Mouse (Mus musculus) CH12.LX (cell line): Measurements from ENCODE around the gene Tmem132d. TPM values are rescaled to one million over a fixed set of nuclear protein-coding genes. Genes with fewer than 3 reads are reported as not detected.

Experiments
- DNase-seq: peaks from one replicate; pipeline ENCODE4 v3.0.0-alpha.2; 2013; ENCODE audit errors: extremely low read depth
- H3K27ac ChIP-seq: 2 replicates; pipeline ENCODE4 v1.5.1; 2012; ENCODE audit warnings: low read depth, mild to moderate bottlenecking, control low read depth, moderate library complexity; ENCODE audit not compliant: insufficient read depth
- H3K27me3 ChIP-seq: replicated peaks from 2 replicates; pipeline ENCODE3; 2012; ENCODE audit warnings: inconsistent platforms
- H3K36me3 ChIP-seq, 2 experiments: replicated peaks in 1 of 2; 2 replicates each; pipeline versions ENCODE3 to v1.6.1; 2012; ENCODE audit warnings: inconsistent platforms in 1 of 2, low read length in 1 of 2, mild to moderate bottlenecking in 1 of 2, mixed read lengths in 1 of 2, moderate library complexity in 1 of 2; ENCODE audit not compliant: control insufficient read depth in 1 of 2, insufficient read depth in 1 of 2
- H3K4me1 ChIP-seq, 2 experiments: 2 replicates each; pipeline ENCODE4 v1.6.1; 2012; ENCODE audit warnings: inconsistent platforms in 1 of 2, moderate library complexity in 1 of 2; ENCODE audit not compliant: insufficient read depth in 2 of 2, control insufficient read depth in 1 of 2
- H3K4me2 ChIP-seq: 2 replicates; pipeline ENCODE4 v1.6.1; 2012; ENCODE audit warnings: low read depth, mild to moderate bottlenecking, control low read depth; ENCODE audit not compliant: poor library complexity, insufficient read depth, severe bottlenecking
- H3K4me3 ChIP-seq, 3 experiments: fragments of 150-350 bp in 1 of 3; sonication (generic) in 1 of 3; replicated peaks in 1 of 3; 2 replicates each; pipeline versions ENCODE3 to v1.5.1; 2011 to 2012; ENCODE audit warnings: low read depth in 2 of 3, low read length in 2 of 3, mild to moderate bottlenecking in 2 of 3, moderate library complexity in 2 of 3, control low read depth in 1 of 3, improper control_type of control experiment in 1 of 3, inconsistent platforms in 1 of 3, mixed read lengths in 1 of 3; ENCODE audit not compliant: poor library complexity in 1 of 3
- H3K79me2 ChIP-seq: replicated peaks from 2 replicates; pipeline ENCODE4 v1.6.1; 2012; ENCODE audit warnings: mild to moderate bottlenecking, moderate library complexity; ENCODE audit not compliant: control insufficient read depth, poor library complexity, insufficient read depth, severe bottlenecking; ENCODE audit errors: extremely low read depth
- H3K9ac ChIP-seq: 2 replicates; pipeline ENCODE4 v1.6.1; 2012; ENCODE audit warnings: low read depth, mild to moderate bottlenecking, control low read depth, moderate library complexity; ENCODE audit not compliant: insufficient read depth
- H3K9me3 ChIP-seq: replicated peaks from 2 replicates; pipeline ENCODE3; 2012; ENCODE audit warnings: low read length, inconsistent platforms, mixed read lengths
- CHD1 ChIP-seq: IDR thresholded peaks from 2 replicates; pipeline ENCODE4 v1.6.1; 2012; ENCODE audit warnings: low read depth, low read length, improper control_type of control experiment, inconsistent platforms
- CHD2 ChIP-seq: IDR thresholded peaks from 2 replicates; pipeline ENCODE4 v1.6.1; 2011; ENCODE audit warnings: low read length, improper control_type of control experiment
- CTCF ChIP-seq, 2 experiments: IDR thresholded peaks in 1 of 2; conservative IDR thresholded peaks in 1 of 2; 2 replicates each; pipeline ENCODE4 v1.5.1; 2011 to 2012; ENCODE audit warnings: low read depth in 2 of 2, low read length in 2 of 2, improper control_type of control experiment in 1 of 2, inconsistent platforms in 1 of 2, mild to moderate bottlenecking in 1 of 2, moderate library complexity in 1 of 2
- E2F4 ChIP-seq: IDR thresholded peaks from 2 replicates; pipeline ENCODE4 v1.6.1; 2011; ENCODE audit warnings: low read depth, low read length, improper control_type of control experiment; ENCODE audit not compliant: insufficient replicate concordance
- ELF1 ChIP-seq: IDR thresholded peaks from 2 replicates; pipeline ENCODE4 v1.6.1; 2014; ENCODE audit warnings: low read depth, mild to moderate bottlenecking, inconsistent platforms, low read length, improper control_type of control experiment
- ETS1 ChIP-seq: conservative IDR thresholded peaks from 2 replicates; pipeline ENCODE4 v1.6.1; 2012; ENCODE audit warnings: low read depth, mild to moderate bottlenecking, inconsistent platforms, low read length, improper control_type of control experiment, moderate library complexity
- HCFC1 ChIP-seq: IDR thresholded peaks from 2 replicates; pipeline ENCODE4 v1.6.1; 2012; ENCODE audit warnings: low read depth, mild to moderate bottlenecking, inconsistent platforms, low read length, improper control_type of control experiment
- JUND ChIP-seq: conservative IDR thresholded peaks from 2 replicates; pipeline ENCODE4 v1.6.1; 2011; ENCODE audit warnings: low read depth, low read length, improper control_type of control experiment
- MAX ChIP-seq: IDR thresholded peaks from 2 replicates; pipeline ENCODE4 v1.6.1; 2011; ENCODE audit warnings: low read length, improper control_type of control experiment
- MAZ ChIP-seq: IDR thresholded peaks from 2 replicates; pipeline ENCODE4 v1.6.1; 2012; ENCODE audit warnings: low read depth, mild to moderate bottlenecking, inconsistent platforms, low read length, improper control_type of control experiment, moderate library complexity
- MXI1 ChIP-seq: IDR thresholded peaks from 2 replicates; pipeline ENCODE4 v1.6.1; 2011; ENCODE audit warnings: mild to moderate bottlenecking, low read depth, low read length, improper control_type of control experiment
- NELFE ChIP-seq: IDR thresholded peaks from 2 replicates; pipeline ENCODE4 v1.6.1; 2011; ENCODE audit warnings: low read depth, low read length, improper control_type of control experiment
- PAX5 ChIP-seq: IDR thresholded peaks from 2 replicates; pipeline ENCODE4 v1.6.1; 2012; ENCODE audit warnings: low read length, inconsistent platforms, mixed read lengths
- POLR2A ChIP-seq: IDR thresholded peaks from 2 replicates; pipeline ENCODE4 v1.6.1; 2011; ENCODE audit warnings: low read depth, mild to moderate bottlenecking, improper control_type of control experiment, low read length
- SIN3A ChIP-seq: IDR thresholded peaks from 2 replicates; pipeline ENCODE4 v1.6.1; 2012; ENCODE audit warnings: low read length, improper control_type of control experiment, inconsistent platforms
- UBTF ChIP-seq: IDR thresholded peaks from 2 replicates; pipeline ENCODE4 v1.6.1; 2012; ENCODE audit warnings: low read depth, mild to moderate bottlenecking, inconsistent platforms, low read length, improper control_type of control experiment, moderate library complexity
- USF1 ChIP-seq: IDR thresholded peaks from 2 replicates; pipeline ENCODE4 v1.6.1; 2014; ENCODE audit warnings: low read depth, mild to moderate bottlenecking, inconsistent platforms, low read length, improper control_type of control experiment
- USF2 ChIP-seq: conservative IDR thresholded peaks from 2 replicates; pipeline ENCODE4 v1.6.1; 2011; ENCODE audit warnings: low read depth, low read length, improper control_type of control experiment
- ZMIZ1 ChIP-seq: IDR thresholded peaks from 2 replicates; pipeline ENCODE4 v1.6.1; 2012; ENCODE audit warnings: low read depth, mild to moderate bottlenecking, inconsistent platforms, low read length, improper control_type of control experiment
- dilution Hi-C: fragments of 300-500 bp; cut with MboI; formaldehyde crosslinking; loops from 2 replicates; pipeline ENCODE4 v1.14.3; 2020; ENCODE audit warnings: low sequenced_read_pairs; ENCODE audit not compliant: extremely low pct_unique_long_range_greater_than_20kb, extremely low pct_ligation_motif_present
- in situ Hi-C: fragments of 300-500 bp; cut with MboI; formaldehyde crosslinking; loops from 3 replicates; pipeline ENCODE4 v1.14.3; 2019; ENCODE audit warnings: low sequenced_read_pairs, low pct_ligation_motif_present, low pct_unique_long_range_greater_than_20kb, mixed read lengths
- polyA plus RNA-seq: library from polyadenylated mRNA; unstranded; fragments of >175 nt; gene quantifications from 2 replicates; pipeline ENCODE4 v1.2.1, GENCODE M21; 2012; ENCODE audit warnings: low read depth; ENCODE audit not compliant: insufficient read length
- total RNA-seq, 2 experiments: library from RNA; depleted of rRNA; stranded (reverse); fragments of 300-350 nt in 1 of 2; fragments of >200 nt in 1 of 2; gene quantifications; 2 replicates each; pipeline ENCODE4 v1.2.3; 2012 to 2014

Tmem132d gene
- total and polyA plus RNA-seq, 3 experiments: not detected

DNA sequence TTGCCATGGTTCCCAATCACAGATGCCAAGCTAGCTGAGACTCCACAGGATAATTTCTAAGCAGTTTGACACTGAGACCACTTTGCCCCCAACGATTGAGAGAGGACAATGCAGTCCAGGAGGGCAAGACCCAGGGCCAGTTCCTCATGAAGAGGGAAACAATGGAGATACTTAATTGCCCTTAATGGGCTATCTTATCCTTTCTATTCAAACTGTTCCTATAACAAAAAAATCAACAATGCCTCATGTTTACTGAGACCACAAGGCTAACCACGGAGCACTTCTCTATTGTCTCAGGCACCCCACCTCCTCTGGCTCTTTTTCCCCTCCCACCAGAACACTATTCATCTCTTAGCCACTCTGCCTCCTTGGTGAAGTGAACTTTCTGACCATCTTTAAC lies 141.7 kb downstream of the Tmem132d start:
- Histone ChIP-seq H3K27me3 (no peaks in the 10 kb centered on the region), H3K9ac (no peak overlapping the region), H3K79me2 (no peaks in the 10 kb centered on the region), H3K36me3 (no peaks in the 10 kb centered on the region), H3K4me1 (no peaks in the 10 kb centered on the region), H3K9me3 (peaks cover 78% of the 10 kb centered on the region), H3K4me3 (no peak overlapping the region), H3K4me2 (no peak overlapping the region), H3K27ac (no peak overlapping the region)
- dilution Hi-C loops: no loop called here
- no peak for DNase-seq
- in situ Hi-C loops: no loop called here
- TF ChIP-seq SIN3A (no peak), ZMIZ1 (no peak), CTCF (conservative IDR thresholded peaks at IDR 0.05 in 1 of 2, IDR thresholded peaks at IDR 0.05 in 1 of 2; ENCODE audit: low read depth in 2 of 2, low read length in 2 of 2) (no peak), HCFC1 (no peak)

DNA sequence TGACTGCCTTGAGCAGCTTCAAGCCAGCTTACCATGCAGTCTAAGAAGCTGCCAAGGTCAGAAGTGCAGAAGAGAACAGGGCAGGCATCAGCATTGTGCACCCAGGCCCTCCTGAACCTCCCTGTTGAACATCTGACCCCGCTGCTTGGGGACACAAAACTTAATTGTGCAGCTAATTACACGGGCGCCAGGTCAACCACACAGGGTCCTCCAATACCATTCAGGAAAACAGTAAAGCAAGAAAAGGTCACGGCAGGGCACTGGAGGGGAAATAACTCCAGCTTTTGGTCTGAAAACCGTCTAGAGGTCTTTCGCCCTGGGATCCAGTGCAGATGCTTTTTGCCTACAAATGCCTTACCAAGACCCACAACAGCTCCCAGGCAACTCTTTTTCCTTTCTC lies 159.6 kb downstream of the Tmem132d start:
- Histone ChIP-seq H3K4me2 (no peak overlapping the region), H3K27ac (no peak overlapping the region), H3K27me3 (no peaks in the 10 kb centered on the region), H3K9me3 (peaks cover 95% of the 10 kb centered on the region), H3K4me1 (no peaks in the 10 kb centered on the region), H3K9ac (no peak overlapping the region), H3K79me2 (no peaks in the 10 kb centered on the region), H3K36me3 (no peaks in the 10 kb centered on the region), H3K4me3 (no peak overlapping the region)
- TF ChIP-seq ELF1 (no peak), USF2 (no peak), CHD2 (no peak), NELFE (no peak), MXI1 (no peak), MAX (no peak), PAX5 (no peak), JUND (no peak), UBTF (no peak), CHD1 (no peak), ETS1 (no peak), USF1 (no peak), MAZ (no peak), POLR2A (no peak), ZMIZ1 (no peak), E2F4 (no peak)
- dilution Hi-C loops: no loop called here
- in situ Hi-C loops: no loop called here
- DNase-seq: no peak
